Comparison of ENCODE assay signal across 7 mouse cellular contexts in genomic region chr5:127241925-127242762, GRCm38 (mm10). TPM values are rescaled to one million over a fixed set of nuclear protein-coding genes. Genes with fewer than 3 reads are reported as not detected.
DNase-seq lines count a peak whose midpoint lies in the region; ATAC-seq lines count a peak whose summit lies in the region.

No protein-coding gene starts in this region.

- H3K36me3 ChIP-seq in hindbrain, embryonic 14.5 days (replicated peaks; ENCODE audit: control insufficient read depth, insufficient read depth): no peaks in the 10 kb centered on the region
- H3K36me3 ChIP-seq in midbrain, embryonic 10.5 days: peaks cover 6% of the 10 kb centered on the region

- H3K4me2 ChIP-seq in hindbrain, embryonic 14.5 days (replicated peaks): peak overlapping the region; percentile 64

- H3K9me3 ChIP-seq in hindbrain, embryonic 14.5 days (ENCODE audit: control insufficient read depth, low read length): no peaks in the 10 kb centered on the region
- peaks cover 8% of the 10 kb centered on the region for H3K9me3 ChIP-seq in midbrain, embryonic 10.5 days (replicated peaks)

- H3K4me1 ChIP-seq in hindbrain, embryonic 14.5 days (replicated peaks; ENCODE audit: control insufficient read depth, insufficient read depth, low read length): no peaks in the 10 kb centered on the region
- peaks cover 51% of the 10 kb centered on the region for H3K4me1 ChIP-seq in midbrain, embryonic 10.5 days

- peak; percentile 17 for DNase-seq in right cerebral cortex, postnatal 4 days
- no peak for DNase-seq in right cerebral cortex, postnatal 36 days (ENCODE audit: low spot score in 2 of 2)
- peak; percentile 36 to 46 for DNase-seq in cerebellum, postnatal 36 days
- DNase-seq in hindbrain, embryonic 14.5 days (ENCODE audit: low spot score): no peak
- peak; percentile 58 for DNase-seq in midbrain, embryonic 10.5 days (ENCODE audit: low spot score)
- DNase-seq in natural killer cell, adult 2 months (ENCODE audit: low spot score in 2 of 2): no peak
- DNase-seq in gastrocnemius, postnatal 10 days: no peak

- peak; percentile 70 for ATAC-seq in hindbrain, embryonic 14.5 days (ENCODE audit: low FRiP score)

- H3K4me3 ChIP-seq in hindbrain, embryonic 14.5 days (replicated peaks; ENCODE audit: low read length): peak overlapping the region; percentile 57
- peak overlapping the region; percentile 83 for H3K4me3 ChIP-seq in midbrain, embryonic 10.5 days

- H3K27ac ChIP-seq in hindbrain, embryonic 14.5 days: no peak overlapping the region
- peak overlapping the region; percentile 87 for H3K27ac ChIP-seq in midbrain, embryonic 10.5 days (replicated peaks)

- WGBS in hindbrain, embryonic 14.5 days: under 1% methylated on average over 63 of the region's 73 CpGs
- 2% methylated on average over 73 of the region's 73 CpGs for WGBS in midbrain, embryonic 10.5 days

- H3K9ac ChIP-seq in hindbrain, embryonic 14.5 days: peak overlapping the region; percentile 61

- H3K27me3 ChIP-seq in hindbrain, embryonic 14.5 days (ENCODE audit: control insufficient read depth, insufficient read depth, low read length): peaks cover 33% of the 10 kb centered on the region
- H3K27me3 ChIP-seq in midbrain, embryonic 10.5 days (ENCODE audit: low read depth, poor library complexity, severe bottlenecking): peaks cover 62% of the 10 kb centered on the region

RNA-seq across cellular contexts. Expression of gene Tmem132c, which starts 0.5 kb away (rescaled TPM):
- polyA plus RNA-seq in hindbrain, embryonic 14.5 days (2014; fragmentation: Nextera tagmentation; extraction: Ambion mirVana): 15.1 and 15.6 TPM in 2 replicates
- polyA plus RNA-seq in midbrain, embryonic 10.5 days (2016; fragmentation: Nextera tagmentation; extraction: Ambion mirVana): 30.0 and 34.0 TPM in 2 replicates
- under 1 TPM; 0.68 to 0.97 TPM for total RNA-seq in gastrocnemius, postnatal 10 days (2021)

Comparison
In these comparisons a context has a peak if more than half of its experiments do, and no peak if none do; other contexts are left out.
1. DNase-seq: peak in right cerebral cortex, postnatal 4 days (single experiment), cerebellum, postnatal 36 days (2 of 2) and midbrain, embryonic 10.5 days (single experiment); none in right cerebral cortex, postnatal 36 days (0 of 2), hindbrain, embryonic 14.5 days (single experiment), natural killer cell, adult 2 months (0 of 2) and gastrocnemius, postnatal 10 days (single experiment).